Mouse (Mus musculus) granulocyte monocyte progenitor cell, adult 5-6 weeks (primary cell): ENCODE measurements around the gene Ttc3. TPM values are rescaled to one million over a fixed set of nuclear protein-coding genes. Genes with fewer than 3 reads are reported as not detected.

Source experiments
- ATAC-seq: replicated peaks from 2 replicates; pipeline ENCODE4 v1.8.0; 2016; ENCODE audit warnings: mild to moderate bottlenecking, moderate TSS enrichment, inconsistent platforms; ENCODE audit not compliant: poor library complexity, severe bottlenecking
- total RNA-seq, 2 experiments: library from RNA; stranded (forward) in 1 of 2; stranded (reverse) in 1 of 2; fragments of 200-712, 200-1000 nt in 1 of 2; fragments of >200 nt in 1 of 2; fragmentation: Nextera tagmentation in 1 of 2; gene quantifications; 2 replicates each; pipeline ENCODE4 v1.2.3; 2014 to 2017

Gene Ttc3
- total RNA-seq, 2 experiments from 2014 or later: 64.2 to 84.1 TPM

DNA sequence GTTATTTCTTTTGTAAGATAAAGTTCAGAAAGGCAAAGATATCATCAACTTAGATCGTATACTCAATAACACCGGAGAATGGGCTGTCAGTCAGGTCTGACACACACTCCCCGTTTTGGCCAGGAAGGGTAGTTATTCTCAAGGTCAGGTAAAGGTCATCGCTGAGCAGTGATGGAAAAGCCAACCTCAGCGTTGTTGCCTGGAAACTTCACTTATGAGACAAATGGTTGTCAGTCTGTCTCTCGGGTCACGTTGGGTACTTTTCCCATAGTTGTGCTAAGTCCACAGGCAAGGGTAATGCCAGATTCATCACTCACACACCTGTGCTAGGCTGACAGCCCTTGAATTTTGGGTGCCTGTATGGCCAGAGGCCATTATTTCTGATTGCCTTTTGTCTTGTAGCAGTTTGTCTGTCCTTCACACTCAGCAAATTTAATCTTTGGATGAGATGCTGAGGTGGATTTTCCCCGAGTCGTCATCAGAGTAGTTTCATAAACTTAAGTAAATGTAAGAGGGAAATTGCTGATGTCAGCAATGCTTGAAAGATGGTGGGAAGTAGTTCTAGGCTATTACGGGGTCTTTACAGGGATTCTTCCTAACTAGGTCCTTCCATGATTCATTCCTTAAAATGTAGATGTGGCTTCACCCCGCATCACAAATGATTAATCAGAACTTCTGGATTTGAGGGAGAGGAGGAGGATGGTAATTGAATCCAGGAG lies 13.5 kb upstream of the Ttc3 start:
- ATAC-seq: no peak

DNA sequence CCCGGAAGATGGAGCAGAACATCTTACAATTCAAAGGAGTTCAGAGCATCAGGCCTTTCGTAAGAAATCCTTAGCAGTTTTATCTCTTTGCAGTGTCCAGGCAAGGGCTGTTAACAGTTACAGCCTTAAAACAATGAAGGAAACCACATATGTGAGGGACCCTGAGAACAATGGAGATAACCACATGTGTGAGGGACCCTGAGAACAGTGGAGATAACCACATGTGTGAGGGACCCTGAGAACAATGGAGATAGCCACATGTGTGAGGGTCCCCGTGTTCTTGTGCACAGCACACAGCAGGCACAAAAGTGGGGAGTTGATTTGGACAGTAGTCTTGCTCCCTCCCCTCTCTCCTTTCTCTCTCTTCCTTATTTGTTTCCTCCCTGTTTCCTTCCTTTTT lies 12.3 kb upstream of the Ttc3 start:
- ATAC-seq: no peak

DNA sequence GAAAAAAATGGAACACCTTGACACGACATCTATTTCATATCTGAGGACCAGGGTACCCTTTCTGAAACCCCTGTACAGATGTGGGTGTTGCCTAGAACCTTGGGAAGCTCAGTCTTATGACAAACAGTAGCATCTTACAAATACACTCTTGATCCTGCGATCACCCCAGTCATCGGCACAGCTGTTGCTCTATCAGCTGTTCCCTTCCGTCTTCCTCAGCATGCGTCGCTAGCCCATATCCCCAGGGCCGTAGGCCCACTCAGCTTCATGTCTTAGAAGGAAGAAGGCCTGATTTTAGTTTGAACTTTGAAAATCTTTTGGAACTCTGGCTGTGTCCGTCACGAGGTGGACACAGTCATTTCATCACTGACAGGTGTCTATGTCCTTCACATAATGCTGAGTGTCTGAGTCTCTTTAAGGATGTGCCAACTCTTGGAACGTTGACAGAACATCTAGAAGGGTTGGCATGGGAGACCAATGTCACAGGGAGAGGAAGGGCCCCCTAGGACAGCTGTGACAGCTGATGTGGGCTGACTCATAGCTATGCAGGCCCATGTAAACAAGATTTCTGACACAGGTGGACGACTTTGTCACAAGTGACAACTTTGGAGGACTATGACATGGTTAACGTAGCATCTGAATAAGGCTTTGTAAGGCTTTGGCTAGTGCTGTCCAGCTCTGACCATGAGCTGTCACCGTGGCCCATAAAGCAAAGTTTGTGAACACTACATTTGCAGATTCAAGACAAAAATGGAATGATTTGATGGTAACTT lies 9.7 kb upstream of the Ttc3 start:
- no peak for ATAC-seq

DNA sequence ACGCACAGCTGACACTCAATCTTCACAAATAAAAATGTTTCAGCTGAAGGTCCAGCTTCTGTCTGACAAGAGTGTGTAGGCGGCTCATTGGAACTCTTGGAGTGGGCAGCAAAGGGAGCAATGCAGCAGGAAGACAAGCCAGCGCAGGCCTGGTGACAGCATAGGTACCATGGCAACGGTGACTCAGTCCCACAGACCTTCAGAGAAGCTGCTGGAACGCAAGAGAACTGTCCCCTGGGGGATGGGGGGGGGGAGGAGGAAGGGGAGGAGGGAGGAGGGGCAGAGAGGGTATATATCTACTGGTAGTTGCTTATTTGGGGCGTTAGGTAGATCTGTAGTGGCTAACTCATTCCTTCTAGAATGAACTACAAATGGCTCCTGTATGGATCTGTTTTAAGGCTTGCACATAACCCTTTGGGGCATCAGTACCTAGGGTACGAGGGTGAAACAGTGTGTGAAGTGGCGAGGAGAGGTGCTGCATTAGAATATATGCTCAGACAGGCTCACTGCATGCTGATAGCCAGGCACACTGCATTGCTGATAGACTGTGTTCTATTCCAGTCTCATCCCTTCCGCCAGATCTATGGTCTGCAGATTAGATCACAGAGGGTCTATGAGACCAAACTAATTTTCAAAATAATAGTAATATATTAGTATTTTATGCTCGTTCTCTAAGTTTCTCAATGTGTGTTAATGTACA lies 8.1 kb upstream of the Ttc3 start:
- no peak for ATAC-seq

DNA sequence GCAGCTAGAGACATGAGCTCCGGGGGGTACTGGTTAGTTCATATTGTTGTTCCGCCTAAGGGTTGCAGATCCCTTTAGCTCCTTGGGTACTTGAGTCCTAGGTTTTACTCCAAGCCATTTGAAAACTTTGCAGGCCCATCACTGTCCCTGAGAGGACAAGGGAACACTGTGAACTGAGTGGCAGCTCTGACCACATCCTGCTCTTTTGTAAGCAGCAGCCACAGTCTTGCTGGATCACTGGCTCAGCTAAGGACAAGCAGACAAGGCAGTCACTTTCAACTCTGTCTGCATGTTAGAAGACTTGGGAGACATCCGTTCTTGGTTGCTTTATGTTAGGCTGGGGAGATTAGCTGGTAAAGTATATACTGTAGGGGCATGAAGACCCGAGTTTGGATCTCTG lies 6.6 kb upstream of the Ttc3 start:
- peak; percentile 68 for ATAC-seq

DNA sequence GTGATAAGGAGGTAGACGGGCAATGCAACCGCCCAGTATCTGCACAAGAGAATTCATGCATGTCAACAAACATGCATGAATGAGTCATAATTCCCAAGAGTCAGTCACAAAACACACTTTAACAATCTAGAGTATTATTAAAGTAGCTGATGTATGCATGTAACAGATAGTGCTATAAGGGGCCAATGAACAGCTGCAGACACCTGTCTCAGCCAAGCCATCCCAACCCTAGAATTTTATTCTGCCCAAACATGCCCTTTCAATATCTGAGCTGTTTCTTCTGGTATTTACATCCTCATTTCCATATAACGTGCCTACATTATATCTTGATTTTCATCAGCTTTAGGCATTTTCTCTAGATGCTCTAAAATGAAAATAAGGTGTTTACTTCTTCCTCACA lies 5.0 kb upstream of the Ttc3 start:
- ATAC-seq: no peak

DNA sequence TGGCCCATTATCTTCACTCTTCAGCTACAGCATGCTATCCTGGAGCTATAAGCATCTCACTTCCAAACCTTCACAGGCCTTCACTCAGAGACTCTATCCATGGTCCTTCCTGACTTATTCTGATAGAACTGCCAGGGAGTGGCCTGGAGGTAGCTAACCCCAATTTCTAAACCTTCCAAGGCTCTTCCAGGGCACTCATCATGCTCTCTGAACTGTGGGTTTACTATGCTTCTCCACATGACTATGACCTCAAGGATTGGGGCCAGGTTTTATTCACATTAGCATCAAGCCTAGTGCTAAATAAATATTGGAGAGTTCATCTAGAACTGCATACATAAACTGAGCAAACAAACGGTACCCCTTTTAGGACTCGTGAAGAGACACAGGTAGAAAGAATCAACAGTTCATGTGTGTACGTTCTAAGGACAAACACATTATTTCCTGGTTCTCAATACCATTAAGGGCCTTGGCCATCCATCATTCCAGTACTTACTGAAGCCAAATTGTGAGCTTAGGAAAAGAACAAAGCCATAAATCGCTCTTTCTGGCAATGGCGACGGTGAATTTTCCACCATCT lies 734 bp upstream of the Ttc3 start:
- no peak for ATAC-seq

DNA sequence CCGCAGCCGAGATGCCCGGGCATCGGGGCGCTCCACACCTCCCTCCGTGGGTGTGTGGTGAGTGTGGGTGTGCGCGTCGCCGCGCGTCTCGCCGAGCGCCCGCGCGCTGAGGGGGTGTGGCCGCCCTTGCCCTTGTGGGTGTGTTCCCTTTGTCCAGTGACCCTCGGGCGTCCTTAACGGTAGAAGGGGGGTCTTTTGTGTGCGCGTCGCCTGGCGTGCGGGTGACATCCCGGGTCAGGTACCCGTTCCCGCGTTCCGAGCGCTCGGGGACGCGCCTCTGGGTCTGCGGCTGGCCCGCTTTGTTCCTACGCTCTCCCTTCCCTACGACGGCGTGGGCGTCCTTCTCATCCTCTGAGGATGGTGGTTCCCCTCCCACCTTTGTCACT lies 490 bp downstream of the Ttc3 start:
- ATAC-seq: peak; percentile 54

DNA sequence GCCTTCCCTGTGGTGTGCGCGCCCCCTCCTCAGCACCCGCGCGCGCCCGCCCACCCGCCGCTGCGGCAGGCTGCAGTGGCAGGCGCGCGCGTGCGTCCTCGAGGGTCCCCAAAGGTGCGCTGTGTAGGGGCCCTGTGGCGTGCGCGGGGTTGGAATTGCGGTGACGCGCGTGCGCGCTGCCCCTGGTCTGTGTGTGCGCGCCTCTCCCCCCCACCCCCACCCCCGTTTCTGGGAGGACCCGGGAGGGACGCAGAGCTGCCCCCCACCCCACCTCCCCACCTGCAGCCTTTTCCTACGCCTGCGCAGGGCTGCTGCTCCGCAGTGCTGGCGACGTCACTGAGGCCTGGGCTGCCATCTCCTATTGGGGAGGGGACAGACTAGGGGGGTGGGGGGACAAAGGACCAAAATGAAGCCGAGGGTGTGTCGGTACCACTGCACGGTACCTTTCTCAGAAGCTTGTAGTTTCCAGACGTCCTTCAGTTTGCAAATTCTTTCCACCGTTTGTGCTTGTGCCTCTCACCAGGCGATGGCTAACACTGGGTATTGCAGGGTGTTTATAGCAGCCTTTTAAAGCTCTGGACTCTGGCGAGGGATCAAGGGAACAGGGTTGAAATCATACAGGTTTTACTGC lies 998 bp downstream of the Ttc3 start, which contains the start of gene Pigp:
Gene Pigp (minus strand): TSS at position 542 of the 631 bp plus-strand sequence.
- ATAC-seq: peak; percentile 40

DNA sequence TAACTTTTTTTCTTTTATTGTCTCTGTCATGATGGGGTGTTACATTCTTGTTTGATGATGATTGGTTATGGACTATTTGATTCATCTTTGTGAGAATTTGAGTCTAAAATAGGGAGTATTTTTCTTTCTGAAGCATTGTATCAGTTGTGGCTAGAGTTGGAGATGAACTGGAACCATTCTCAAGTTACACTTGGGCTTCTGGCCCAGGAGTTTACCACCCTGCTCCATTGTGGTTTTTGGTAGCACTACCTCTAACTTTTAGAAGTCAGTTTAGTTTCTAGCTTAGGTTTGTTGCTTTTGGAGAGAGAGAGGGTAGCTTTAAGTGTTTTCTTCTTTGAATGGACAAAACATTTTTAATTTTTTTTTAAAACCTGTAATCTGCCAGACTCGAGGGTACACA lies 9.0 kb downstream of the Ttc3 start:
- no peak for ATAC-seq

DNA sequence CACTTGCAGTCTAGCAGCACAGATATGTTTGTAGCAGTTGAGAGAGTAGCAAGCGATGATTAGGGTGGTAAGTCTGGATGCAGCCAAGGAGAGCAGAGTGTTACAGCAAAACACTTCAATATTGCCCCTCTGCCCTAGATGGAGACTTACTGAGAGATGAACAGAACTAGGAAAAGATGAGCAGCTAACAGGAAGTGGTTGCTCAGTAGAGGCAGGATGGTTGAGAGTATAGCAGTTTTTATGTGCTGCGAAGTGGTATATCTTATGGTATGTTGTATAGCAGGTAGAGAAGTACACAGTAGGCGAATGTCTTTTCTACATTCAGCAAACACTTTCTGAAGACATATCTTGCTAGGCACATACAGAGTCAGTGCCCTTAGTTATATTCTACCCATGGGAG lies 12.9 kb downstream of the Ttc3 start:
- ATAC-seq: no peak

DNA sequence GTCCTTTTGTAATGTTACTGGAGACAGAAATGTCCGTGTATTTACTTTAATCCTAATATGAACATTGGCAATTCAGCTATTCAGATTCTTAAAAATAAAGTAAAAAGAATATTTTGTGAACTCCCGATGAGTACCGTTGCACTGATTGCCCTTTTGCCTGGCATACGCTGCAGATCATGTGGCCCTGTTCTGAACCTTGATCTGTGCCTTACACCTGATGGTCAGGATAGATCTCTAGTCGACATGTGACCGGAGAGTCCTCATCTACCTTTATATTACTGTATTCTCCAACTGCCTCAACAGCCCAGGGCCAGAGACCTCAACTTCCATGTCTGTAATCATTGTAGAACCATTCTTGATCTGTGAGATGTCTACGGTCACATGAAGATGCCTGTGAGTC lies 17.3 kb downstream of the Ttc3 start:
- no peak for ATAC-seq

DNA sequence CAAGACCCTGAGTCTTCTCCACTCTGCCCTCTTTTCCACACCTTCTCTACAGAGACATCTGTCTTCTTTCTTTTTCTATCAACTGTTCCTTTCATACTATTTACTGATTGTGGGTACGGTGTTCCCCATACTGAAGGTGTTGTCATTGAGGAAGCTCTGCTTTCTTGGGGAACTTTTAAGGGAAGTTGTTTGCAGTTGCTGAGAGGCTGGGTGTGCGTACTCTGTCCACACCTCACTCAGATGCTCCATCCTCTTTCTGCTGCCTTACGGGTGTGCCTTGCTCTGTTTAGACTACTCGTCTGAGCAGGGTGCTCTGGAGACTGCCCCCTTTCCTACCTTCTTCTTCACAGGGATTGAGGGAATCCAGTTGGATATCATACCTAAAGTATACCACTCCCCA lies 21.9 kb downstream of the Ttc3 start:
- ATAC-seq: peak; percentile 65

DNA sequence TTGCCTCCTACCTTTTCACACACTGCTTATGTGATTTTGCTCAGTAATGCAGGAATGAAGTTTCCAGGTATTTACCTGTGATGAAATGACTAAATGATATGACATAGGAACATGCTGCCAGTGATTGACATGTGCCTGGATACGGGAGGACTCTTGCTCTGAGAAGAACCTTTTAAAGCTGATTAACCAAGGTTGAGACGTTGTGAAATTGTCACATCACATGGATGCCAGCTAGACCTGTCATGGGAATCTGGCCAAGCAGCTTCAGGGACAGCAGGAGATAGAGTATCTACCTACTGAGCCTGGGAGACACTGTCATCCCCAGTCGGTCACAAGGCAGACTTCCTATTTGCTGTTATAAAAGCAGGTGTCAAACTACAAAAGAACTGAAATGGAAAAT lies 24.6 kb downstream of the Ttc3 start:
- no peak for ATAC-seq

DNA sequence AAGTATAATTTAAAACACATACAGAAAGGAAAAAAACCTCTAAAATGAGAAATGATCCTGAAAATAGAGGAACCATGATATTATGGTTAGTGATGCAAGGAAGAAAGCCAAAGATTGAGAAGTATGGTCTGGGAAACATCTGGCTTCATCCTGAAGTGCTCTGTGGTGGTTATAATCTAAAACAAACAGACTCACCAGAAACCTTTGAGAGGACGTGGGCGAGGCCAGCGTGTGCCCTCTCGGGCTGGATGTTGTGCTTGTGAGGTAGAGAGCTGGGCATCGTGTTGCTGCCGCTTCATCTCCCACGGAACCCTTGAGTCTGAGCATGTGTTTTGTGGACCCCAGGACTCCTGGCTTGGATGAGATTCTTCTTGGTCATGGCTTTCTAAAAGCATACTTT lies 26.2 kb downstream of the Ttc3 start:
- ATAC-seq: peak; percentile 95

DNA sequence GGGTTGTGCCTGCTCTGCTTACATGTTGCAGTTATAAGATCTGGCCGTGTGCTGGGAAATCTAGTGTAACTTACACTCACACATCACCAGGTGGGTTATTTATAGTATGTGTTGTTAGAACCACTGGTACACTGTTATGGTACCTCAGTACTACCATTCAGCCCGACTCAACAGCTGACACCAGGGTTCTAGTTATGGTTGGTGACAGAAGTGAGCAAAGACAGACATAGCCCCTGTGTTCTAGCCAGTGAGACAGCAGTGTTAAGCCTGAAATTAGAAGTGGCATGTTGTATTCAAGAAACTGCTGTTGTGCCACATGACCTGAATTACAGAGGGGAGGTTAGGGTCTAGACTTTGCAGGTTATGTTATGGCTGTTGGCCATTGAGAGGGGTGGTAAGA lies 28.7 kb downstream of the Ttc3 start:
- no peak for ATAC-seq

DNA sequence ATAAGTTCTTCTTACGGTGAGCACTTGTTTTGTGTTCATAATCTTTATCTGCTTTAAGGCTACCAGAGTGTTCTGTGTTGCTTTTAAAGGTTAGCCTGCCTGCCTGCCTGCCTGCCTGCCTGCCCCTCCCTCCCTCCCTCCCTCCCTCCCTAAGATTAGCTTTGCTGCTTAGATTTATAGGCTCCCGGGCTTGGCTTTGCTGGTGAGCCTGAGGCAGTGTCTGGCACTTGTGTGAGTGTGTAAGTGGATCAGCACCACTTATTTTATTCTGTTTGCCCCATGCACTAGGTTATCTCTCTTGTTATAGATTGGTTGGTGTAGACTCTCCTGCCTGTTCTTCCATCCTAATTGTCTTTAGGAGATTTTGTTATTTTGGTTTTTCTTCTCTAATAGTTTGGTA lies 31.2 kb downstream of the Ttc3 start:
- ATAC-seq: no peak

DNA sequence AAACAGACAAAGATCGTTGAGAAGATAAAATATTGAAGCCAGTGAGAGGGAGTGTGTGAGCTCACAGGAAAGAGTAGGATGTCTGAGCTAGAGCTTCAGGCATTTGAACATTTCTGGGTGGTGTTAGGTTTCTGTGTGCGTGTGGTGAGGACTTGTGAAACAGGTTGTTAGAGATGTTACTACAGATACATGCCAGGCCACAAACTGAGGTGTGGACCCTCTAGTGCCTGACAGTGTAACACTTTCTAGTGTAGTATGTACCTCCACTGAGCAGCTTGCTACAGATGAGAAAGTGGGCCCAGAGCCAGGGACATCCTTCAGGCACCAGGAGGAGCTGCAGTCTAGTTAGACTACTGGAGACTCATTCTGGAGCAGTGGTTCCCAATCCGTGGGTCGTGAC lies 31.8 kb downstream of the Ttc3 start:
- ATAC-seq: peak; percentile 42; the same call in 1 of the 2 replicates

DNA sequence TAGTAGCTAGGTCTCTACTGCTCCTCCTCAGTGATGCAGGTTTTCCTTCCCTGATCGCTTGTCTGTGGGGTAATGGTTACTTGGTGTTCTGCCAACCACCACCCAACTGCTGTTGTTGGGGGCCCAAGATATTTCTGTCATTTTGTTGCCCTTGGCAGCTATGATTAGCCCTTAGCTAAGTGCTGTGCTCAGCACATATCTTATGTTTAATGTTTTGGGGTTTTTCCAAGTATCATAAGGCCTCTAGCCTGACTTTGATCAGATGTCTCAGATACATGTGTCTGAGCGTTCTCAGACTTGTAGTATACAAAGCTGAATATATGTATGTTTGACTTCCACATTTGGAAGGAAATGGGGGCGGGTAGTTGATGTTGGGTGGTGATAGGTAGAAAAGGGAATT lies 40.9 kb downstream of the Ttc3 start:
- no peak for ATAC-seq

DNA sequence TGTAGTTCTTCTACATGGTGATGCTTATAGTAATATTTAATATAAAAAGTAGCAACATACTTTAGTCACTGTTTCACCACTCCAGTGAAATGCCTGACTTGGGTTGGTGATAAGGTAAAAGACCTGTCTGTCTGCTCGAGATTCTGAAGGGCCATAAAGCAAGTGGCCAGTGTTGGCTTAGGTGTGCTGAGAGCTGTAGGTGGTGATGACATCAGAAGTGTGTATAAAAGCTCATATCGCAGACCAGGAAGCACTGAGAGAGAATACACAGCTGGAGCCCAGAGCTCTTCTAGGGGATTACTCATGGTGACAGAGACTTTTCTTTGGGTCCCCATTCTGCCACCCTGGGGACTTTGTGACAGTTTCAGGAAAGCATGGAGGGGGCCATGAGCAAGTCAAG lies 41.8 kb downstream of the Ttc3 start:
- ATAC-seq: no peak

DNA sequence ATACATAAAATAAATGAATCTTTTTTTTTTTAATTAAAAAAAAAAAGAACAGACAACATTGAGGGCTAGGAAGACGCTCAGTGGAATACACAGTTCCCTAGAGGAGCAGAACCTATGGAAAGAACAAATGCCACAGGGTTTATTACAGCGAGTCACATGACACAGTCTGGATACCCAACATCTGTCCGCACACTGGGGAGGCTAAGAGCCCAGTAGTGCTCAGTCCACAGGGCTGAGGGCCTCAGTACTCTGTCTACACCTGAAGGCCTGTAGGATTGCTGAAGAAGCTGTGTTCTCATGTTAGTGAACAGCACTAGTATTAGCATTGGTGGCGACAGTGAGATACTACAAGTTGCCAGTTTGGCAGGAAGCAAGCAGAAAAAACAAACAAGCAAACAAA lies 42.3 kb downstream of the Ttc3 start:
- ATAC-seq: no peak
